Mouse (Mus musculus) skeletal muscle tissue, adult 2 months (tissue): ENCODE data around the gene Ccdc117.
"Not testable (repeated sequence)": the region's sequence is repeated elsewhere in the genome, so short reads cannot be mapped to it uniquely, and the experiment has no call there.

Source experiments
- DNase-seq: peaks from one replicate; pipeline ENCODE4 v3.0.0-alpha.2; 2012; ENCODE audit warnings: low read depth, low spot score

Gene Ccdc117

GRCm38 (mm10) chr11:5541799-5542481 is at the start of gene Ccdc117:
Ccdc117 (minus strand) TSS chr11:5542187.
- DNase-seq: peak; percentile 91

DNA sequence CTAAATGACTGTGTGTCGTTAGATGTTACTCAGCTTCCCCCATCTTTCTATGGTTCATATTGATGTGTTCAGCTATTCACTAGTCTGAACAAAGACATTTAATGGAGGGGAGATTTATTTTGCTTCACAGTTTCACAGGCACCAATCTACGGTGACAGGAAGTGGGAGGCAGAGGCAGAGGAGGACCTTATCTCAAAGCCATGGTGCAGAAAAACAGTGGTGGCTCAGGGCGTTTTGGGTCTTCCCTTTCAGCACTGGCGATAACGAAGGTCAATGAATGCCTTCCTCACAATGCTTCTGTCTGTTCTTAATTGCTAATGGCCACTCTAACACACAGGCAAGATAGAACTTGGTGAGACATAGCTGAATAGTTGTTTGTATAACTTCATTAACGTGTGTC is 33.1 kb upstream of the Ccdc117 start:
- no peak for DNase-seq

GRCm38 (mm10) chr11:5573821-5574220 is 31.8 kb upstream of the Ccdc117 start:
- DNase-seq: no peak

GRCm38 (mm10) chr11:5571856-5572255 is 29.9 kb upstream of the Ccdc117 start:
- no peak for DNase-seq

GRCm38 (mm10) chr11:5569474-5569873 is 27.5 kb upstream of the Ccdc117 start, which contains the start of gene Ankrd36:
Ankrd36 (plus strand) TSS chr11:5569684.
- DNase-seq: no peak

GRCm38 (mm10) chr11:5568082-5568481 is 26.1 kb upstream of the Ccdc117 start:
- no peak for DNase-seq

DNA sequence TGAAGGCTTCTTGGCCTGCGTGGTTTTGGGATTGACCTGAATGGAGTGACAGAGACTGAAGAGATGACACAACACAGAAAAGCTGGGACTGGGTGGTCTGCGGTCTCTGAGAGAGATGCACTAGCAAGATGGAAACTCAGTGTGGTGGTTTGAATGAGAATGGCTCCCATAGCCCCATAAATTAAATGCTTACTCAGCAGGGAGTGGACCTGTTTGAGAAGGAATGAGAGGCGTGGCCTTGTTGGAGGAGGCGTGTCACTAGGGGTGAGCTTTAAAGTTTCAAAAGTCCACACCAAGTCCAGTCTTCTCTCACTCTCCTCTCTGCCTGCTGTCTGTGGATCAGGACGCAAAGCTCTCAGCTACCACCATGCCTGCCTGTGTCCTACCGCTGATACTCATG is 25.7 kb upstream of the Ccdc117 start:
- no peak for DNase-seq

DNA sequence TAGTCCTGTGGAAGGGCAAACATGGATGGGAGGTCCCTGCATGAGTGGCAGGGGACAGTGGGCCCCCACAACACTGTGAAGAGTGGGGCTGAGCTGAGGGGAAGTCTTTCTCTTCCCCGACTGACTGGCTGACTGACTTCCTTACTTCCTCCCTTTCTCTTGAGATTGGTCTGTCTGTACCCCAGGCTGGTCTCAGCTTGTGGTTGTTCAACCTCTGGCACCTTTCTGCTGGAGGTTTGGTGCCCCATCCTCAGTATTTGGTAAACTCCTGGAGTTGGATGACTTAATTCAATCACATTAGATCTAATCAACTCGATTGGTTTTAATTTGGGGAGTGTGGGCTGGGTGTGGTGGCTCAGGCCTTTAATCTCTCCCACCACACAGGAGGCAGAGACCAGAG is 24.5 kb upstream of the Ccdc117 start:
- no peak for DNase-seq

- no peak for DNase-seq
Observed at GRCm38 (mm10) chr11:5565596-5565995, 23.6 kb upstream of the Ccdc117 start.

GRCm38 (mm10) chr11:5563898-5564297 is 21.9 kb upstream of the Ccdc117 start:
- no peak for DNase-seq

GRCm38 (mm10) chr11:5562625-5563268 is 20.8 kb upstream of the Ccdc117 start:
- DNase-seq: no peak

- no peak for DNase-seq
Observed at GRCm38 (mm10) chr11:5560273-5560672, 18.3 kb upstream of the Ccdc117 start.

DNA sequence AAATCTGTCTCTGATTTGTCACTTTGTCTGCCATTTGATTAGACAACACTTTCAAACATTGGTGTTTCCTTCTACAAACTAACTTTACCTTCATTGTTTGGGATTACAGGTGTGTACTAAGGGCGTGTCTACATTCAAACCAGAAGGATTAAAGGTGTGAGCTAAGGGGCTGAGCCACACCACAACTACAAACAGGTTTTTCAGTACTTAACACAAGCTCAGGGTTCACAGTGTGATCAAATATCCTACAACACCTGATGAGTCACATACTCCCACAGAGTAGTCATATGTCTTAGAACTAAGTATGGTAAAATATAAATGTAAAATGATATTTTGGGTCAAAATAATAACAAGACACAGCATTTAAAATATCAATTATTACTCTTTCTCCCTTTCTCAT is 9.9 kb upstream of the Ccdc117 start:
- DNase-seq: no peak

DNA sequence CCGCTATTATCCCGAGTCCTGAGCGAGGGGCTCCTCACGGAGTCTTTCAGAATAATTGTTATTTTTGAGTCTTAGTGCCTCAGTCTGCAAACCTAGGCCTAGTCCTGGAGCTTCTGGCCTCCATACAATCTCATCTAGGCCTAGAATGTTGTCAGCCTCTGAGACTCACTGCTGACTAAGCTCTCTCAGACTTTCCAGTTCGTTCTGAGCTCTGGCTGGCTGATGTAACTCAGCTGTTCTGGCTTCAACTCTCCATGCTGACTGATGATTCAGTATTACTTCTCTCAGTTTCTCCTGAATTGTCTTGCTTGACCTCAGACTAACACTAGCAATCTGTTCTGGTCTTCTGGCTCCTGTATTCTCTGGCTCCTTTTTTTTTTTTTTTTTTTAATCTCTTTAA is 9.4 kb upstream of the Ccdc117 start:
- DNase-seq: no peak

DNA sequence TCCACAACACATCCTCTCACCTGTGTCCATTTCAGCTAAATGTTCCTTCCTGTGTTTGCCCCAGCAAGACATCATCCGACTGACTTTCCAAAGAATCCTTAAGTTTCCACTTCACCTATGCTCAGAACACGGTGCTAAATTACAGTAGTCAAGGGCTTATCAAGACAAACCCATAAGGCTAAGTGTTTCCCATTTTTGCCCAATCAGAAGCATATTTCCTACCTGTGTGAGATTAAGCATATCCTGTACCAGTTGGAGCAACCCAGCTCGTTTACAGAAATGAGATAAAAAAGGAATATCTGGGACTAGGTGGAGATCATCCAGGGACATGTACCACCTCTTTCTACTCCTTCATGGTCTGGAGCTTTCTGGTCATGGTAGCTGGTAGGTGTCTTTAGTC is 4.7 kb upstream of the Ccdc117 start:
- no peak for DNase-seq

DNA sequence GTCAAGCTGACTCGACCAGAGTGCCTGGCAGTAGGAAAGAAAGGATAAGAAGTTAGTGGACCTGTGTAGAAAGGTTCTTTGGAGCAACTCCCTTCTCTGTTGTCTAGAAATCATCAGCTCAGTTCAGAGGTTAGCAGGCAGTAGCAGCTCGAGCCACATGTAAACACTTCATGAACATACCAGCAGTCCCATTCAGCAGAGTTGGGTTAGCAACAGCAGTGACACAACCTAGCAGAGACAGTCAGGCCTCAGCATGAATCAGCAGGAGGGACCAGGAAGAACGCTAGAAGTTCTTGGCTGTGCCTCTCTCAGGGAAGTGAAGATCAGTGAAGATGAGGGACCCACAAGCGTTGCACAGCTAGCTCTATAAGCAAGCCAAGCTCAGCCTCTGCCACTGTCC is 3.5 kb upstream of the Ccdc117 start:
- DNase-seq: no peak

GRCm38 (mm10) chr11:5544709-5545108 is 2.7 kb upstream of the Ccdc117 start:
- not testable (repeated sequence) for DNase-seq

- DNase-seq: no peak
Observed at GRCm38 (mm10) chr11:5543281-5543680, 1.3 kb upstream of the Ccdc117 start.

GRCm38 (mm10) chr11:5542482-5543185 is 647 bp upstream of the Ccdc117 start:
- no peak for DNase-seq

DNA sequence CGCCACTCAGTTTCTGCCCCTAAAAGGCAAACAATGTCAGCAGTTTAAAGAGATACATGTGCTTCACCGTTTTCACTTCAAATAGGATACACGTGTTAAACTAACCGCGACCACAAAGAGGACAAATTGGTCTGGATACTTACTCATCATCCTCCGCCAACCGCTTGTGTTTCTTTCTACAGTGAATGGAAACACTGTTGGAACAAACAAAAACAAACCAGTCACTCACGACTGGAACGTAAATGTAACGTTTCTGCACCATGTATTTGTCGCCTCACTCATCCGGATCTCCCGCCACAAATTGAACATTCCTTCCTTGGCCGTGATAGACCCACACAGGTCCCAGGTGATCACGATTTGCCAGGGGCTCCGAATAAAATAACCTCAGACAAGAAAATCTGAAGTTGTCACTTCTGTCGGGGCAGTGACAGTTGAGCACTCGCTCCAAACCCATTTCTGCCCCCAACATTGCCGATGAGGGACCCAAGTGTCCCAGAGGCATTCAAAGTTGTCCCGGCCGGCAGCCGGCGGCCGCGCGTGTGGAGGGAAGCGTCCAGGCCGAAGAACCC is 673 bp downstream of the Ccdc117 start:
- no peak for DNase-seq

- DNase-seq: no peak
Observed at GRCm38 (mm10) chr11:5540331-5540730, 1.7 kb downstream of the Ccdc117 start.

DNA sequence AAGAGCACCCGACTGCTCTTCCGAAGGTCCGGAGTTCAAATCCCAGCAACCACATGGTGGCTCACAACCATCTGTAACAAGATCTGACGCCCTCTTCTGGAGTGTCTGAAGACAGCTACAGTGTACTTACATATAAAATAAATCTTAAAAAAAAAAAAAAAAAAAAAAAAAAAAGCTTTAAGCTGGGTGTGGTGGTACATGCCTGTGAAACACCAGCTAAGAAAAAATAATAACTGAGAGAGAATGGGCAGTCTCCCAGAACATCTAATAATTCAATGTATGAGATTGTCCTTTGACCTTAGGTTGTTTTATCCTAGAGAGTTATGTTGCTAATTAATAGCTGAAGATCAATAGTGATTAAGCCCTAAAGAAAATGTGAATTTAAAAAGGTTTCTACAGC is 4.5 kb downstream of the Ccdc117 start:
- DNase-seq: not testable (repeated sequence)
